Mouse (Mus musculus) retina, embryonic 14.5 days (tissue): ENCODE measurements around the gene Psma1.
A peak's percentile ranks its signal among the peaks of the same experiment; 100 is the strongest.

Source experiments
- DNase-seq: peaks from one replicate; pipeline ENCODE4 v3.0.0-alpha.2; 2015; ENCODE audit warnings: low spot score

The Psma1 gene

GRCm38 (mm10) chr7:114275372-114276004, 430 bp downstream of the Psma1 start:
- DNase-seq: no peak

GRCm38 (mm10) chr7:114268446-114268845, 7.5 kb downstream of the Psma1 start:
- DNase-seq: no peak

GRCm38 (mm10) chr7:114253885-114254833, 21.8 kb downstream of the Psma1 start, which contains the start of gene Copb1:
Gene Copb1, minus strand, starts transcription at chr7:114254711.
- peak; percentile 90 for DNase-seq

- DNase-seq: no peak
These were observed 24.2 kb downstream of the Psma1 start for GRCm38 (mm10) chr7:114251684-114252083.

GRCm38 (mm10) chr7:114233980-114234379, 41.9 kb downstream of the Psma1 start:
- DNase-seq: no peak

- no peak for DNase-seq
These were observed 42.9 kb downstream of the Psma1 start for GRCm38 (mm10) chr7:114232982-114233381.

GRCm38 (mm10) chr7:114231857-114232256, 44.1 kb downstream of the Psma1 start:
- DNase-seq: no peak

- no peak for DNase-seq
These were observed 49.4 kb downstream of the Psma1 start for GRCm38 (mm10) chr7:114226521-114226920.

GRCm38 (mm10) chr7:114220433-114220832, 55.5 kb downstream of the Psma1 start:
- DNase-seq: no peak

- no peak for DNase-seq
These were observed 59.0 kb downstream of the Psma1 start for GRCm38 (mm10) chr7:114216908-114217307.
